Mouse (Mus musculus) splenic B cell, adult 2 months (primary cell): ENCODE measurements at regions not wholly inside any gene's neighbourhood (a gene's known extent, or its start where the extent isn't known, plus 50 kb on each side); places are given as distances from the start of the nearest gene placed in this dataset.

Source experiments
- DNase-seq: peaks from one replicate; pipeline ENCODE4 v3.0.0-alpha.2; 2011; ENCODE audit warnings: low read depth, low spot score
- H3K27me3 ChIP-seq: 2 replicates; pipeline ENCODE4 v1.6.1; 2012; ENCODE audit warnings: mild to moderate bottlenecking, low read length, moderate library complexity, mixed read lengths; ENCODE audit not compliant: control insufficient read depth, poor library complexity, insufficient read depth, severe bottlenecking
- H3K36me3 ChIP-seq: 2 replicates; pipeline ENCODE4 v1.6.1; 2012; ENCODE audit warnings: mild to moderate bottlenecking, low read length, moderate library complexity, mixed read lengths; ENCODE audit not compliant: control insufficient read depth, poor library complexity, insufficient read depth, severe bottlenecking

DNA sequence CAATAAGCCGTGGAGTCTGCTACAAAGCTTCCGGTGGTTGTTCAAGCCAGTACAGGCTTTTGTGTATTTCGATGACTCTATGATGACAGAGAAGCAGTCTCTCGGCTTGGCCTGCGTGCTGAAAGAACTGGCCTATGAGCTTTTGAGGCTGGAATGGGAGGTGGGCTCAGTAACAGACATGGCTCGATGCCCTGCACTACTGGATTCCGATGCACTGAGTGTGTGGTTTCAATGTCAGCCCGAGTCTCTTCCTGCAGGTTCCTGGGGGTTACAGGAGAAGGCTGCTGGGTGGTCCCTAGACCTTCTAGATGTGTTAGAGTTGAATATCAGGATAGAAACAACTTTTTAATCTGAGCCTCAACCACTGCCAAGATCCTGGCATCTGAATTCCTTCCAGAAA, 53.2 kb downstream of the Gm815 start:
- no peaks in the 10 kb centered on the region for H3K36me3 ChIP-seq
- DNase-seq, result no peak
- H3K27me3 ChIP-seq, result no peaks in the 10 kb centered on the region

- DNase-seq, result no peak
- no peaks in the 10 kb centered on the region for H3K36me3 ChIP-seq
- H3K27me3 ChIP-seq, result no peaks in the 10 kb centered on the region
Measured at GRCm38 (mm10) chr19:26944006-26944405, 58.3 kb downstream of the Gm815 start.

- no peaks in the 10 kb centered on the region for H3K36me3 ChIP-seq
- no peak for DNase-seq
Measured at GRCm38 (mm10) chr19:26946562-26946961, 60.9 kb downstream of the Gm815 start.

DNA sequence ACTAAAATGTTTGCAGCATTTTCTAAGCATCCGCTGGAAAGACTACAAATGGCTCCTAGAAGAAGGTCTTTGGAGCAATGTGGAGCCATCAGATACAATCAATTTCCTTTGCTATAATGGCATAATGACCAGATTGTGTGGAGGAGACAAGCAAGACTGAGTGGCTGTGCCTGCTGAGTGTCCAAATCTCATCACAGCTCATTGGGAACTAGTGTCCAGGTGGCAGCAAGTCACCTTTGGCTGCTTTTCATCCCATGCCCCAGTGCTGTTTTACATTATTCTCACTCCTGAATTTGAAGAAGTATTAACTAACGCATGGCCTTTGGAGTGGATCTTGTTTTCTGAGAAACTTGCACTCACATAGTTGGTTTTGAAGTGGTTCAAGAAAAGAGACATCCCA, 62.8 kb downstream of the Gm815 start:
- no peak for DNase-seq
- Histone ChIP-seq H3K27me3 (no peaks in the 10 kb centered on the region), H3K36me3 (no peaks in the 10 kb centered on the region)

More at GRCm38 (mm10) chr19:26946562-26946961, 60.9 kb downstream of the Gm815 start:
- no peaks in the 10 kb centered on the region for H3K27me3 ChIP-seq

- no peaks in the 10 kb centered on the region for H3K27me3 ChIP-seq
- no peak for DNase-seq
- H3K36me3 ChIP-seq, result no peaks in the 10 kb centered on the region
Measured at GRCm38 (mm10) chr19:26949153-26949552, 63.5 kb downstream of the Gm815 start.

GRCm38 (mm10) chr19:26953348-26953747, 67.7 kb downstream of the Gm815 start:
- Histone ChIP-seq H3K36me3 (no peaks in the 10 kb centered on the region), H3K27me3 (no peaks in the 10 kb centered on the region)
- no peak for DNase-seq

DNA sequence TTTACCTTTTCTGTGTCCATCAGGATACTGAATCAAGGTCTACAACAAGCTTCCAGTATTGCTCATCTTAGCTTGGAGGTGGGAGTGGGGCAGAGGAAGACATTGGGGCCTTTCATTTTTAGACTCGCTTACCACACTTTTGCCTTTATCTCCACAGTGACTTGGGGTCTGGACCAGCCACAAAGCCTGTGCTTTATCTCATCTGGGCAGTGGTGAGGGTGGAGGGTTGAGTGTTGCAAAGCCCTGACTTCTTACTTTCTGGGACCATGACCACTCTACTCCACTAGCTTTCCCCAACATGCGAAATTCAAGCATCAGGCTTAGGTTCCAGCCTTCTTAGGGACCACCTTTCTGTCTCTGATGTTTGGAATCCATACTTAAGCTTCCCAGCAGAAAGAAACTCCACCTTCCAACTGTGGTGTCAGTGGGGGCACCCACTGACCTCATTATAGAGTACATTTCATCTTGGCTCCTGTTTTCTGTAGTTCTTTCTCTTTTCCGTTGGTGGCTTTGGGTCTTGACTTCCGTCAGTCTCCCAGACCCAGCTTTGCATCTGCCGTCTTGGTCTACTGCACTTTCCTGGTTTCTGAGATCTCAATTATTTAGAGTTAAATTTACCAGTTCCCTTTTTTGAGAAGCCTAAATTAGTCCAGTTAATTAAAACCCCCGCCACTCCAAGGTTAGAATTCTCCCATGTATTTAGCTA, 80.5 kb downstream of the Gm815 start:
- no peaks in the 10 kb centered on the region for H3K27me3 ChIP-seq
- H3K36me3 ChIP-seq, result no peaks in the 10 kb centered on the region
- peak; percentile 7 for DNase-seq

DNA sequence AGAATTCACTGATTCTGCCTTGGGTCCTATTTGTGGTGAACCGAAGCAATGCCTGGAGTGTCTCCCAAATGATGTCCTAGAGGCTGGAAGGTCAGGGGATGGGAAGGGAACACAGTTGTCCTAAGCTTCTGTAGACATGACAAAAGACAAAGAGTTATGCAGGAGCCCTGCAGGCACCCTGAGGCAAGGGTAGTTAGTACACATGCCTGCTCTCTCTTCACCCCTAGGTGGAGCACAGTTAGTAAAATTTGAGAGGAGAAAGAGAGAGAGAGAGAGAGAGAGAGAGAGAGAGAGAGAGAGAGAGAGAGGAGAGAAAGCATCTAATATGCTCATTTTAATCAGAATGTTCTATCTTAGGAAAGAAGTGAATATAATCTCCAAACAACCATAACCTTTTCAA, 87.4 kb downstream of the Gm815 start:
- DNase-seq, result no peak
- no peaks in the 10 kb centered on the region for H3K27me3 ChIP-seq
- no peaks in the 10 kb centered on the region for H3K36me3 ChIP-seq

- H3K36me3 ChIP-seq, result no peaks in the 10 kb centered on the region
- no peak for DNase-seq
- H3K27me3 ChIP-seq, result no peaks in the 10 kb centered on the region
Measured at GRCm38 (mm10) chr19:26973773-26974548, 88.3 kb downstream of the Gm815 start.

DNA sequence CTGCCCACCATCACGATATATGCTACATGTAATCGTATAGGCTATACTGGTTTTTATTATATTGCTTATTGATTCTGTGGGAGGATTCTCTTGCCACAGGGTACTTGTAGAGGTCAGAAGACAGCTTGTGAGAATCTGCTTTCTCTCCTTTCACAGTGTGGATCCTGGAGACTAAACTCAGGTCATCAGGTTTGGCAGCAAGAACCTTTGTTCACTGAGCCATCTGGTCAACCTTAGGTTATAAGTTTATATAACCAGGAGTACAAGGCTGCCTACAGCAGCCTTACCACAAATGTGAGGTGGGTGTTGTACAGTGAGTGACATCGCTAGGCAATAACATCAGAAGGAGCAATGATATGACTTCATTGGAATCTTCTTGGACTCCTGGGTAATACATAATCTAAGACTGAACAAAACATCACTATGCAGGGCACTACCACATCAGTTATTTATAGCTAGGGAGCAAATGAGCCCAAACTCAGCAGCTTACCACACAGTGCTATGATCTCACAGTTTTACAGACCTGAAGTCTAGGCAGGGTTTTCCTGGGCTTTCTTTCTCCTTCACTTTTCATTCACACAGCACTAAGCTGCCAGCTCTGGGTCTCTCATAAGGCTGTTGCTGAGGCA, 89.0 kb downstream of the Gm815 start:
- no peak for DNase-seq
- Histone ChIP-seq H3K36me3 (no peaks in the 10 kb centered on the region), H3K27me3 (no peaks in the 10 kb centered on the region)

- no peaks in the 10 kb centered on the region for H3K36me3 ChIP-seq
- DNase-seq, result no peak
- no peaks in the 10 kb centered on the region for H3K27me3 ChIP-seq
Measured at GRCm38 (mm10) chr19:26976604-26977322, 91.1 kb downstream of the Gm815 start.

DNA sequence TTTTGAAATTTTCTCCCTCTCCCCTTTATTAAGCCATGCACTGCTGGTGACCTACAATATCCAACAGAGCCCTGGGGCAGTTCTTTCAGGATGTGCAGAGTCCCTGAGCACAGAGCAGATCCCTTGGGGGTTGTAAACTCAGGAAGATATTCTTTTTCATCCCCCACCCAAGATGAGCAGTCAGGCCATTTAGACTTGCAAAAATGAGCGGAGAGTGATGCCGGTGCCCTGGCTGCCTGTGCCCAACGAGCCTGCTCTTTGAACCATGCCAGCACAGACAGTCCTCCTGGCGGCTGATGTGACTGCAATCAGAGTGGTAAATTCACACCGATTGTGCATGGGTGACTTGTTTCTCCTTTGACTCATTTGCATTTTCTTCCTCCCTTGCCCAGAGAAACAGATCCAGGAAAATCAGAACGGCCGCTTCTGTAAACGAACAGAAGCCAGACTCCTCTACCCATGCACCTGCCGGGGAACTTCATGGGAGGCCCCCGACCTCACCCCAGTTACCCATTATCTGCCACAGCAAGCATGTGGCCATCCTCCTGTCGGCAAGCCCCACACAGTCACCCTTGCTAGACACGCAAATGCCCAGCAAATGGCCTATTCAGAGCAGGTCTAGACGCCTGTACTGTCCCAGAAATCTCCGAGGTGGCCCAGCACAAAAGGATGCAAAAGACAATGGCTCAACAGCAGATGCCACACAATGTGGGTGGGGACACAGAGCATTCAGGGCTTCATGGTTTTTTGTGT, 92.4 kb downstream of the Gm815 start:
- DNase-seq, result no peak

DNA sequence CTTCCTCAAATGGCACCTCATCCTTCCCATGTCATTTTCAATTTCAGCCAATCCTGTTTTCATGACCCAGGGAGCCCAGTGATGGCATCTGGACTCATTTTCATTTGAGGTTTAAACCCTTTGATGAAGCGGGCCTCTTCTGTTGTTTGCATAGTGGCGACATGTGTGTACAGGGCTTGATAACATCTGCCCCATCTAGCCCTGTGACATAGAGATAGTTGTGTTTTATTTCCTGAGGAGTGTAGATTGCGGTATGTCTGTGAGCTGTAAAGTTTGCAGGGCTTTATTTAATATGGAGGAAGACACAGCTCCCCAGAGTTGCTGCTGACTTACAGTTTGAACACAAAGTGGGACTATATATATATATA, 92.9 kb downstream of the Gm815 start:
- Histone ChIP-seq H3K36me3 (no peaks in the 10 kb centered on the region), H3K27me3 (no peaks in the 10 kb centered on the region)
- no peak for DNase-seq

More for the DNA sequence above, 92.4 kb downstream of the Gm815 start:
- Histone ChIP-seq H3K36me3 (no peaks in the 10 kb centered on the region), H3K27me3 (no peaks in the 10 kb centered on the region)

- DNase-seq, result no peak
- Histone ChIP-seq H3K27me3 (no peaks in the 10 kb centered on the region), H3K36me3 (no peaks in the 10 kb centered on the region)
Measured at GRCm38 (mm10) chr19:26979322-26979721, 93.6 kb downstream of the Gm815 start.
